Mouse (Mus musculus) stomach, postnatal 0 days (tissue): ENCODE measurements around the gene H2al1g.

Source experiments
- CTCF ChIP-seq: IDR thresholded peaks from 2 replicates; pipeline ENCODE4 v1.5.1; 2016; ENCODE audit warnings: antibody characterized with exemption, low read depth, mild to moderate bottlenecking, moderate library complexity
- EP300 ChIP-seq: optimal IDR thresholded peaks from 2 replicates; pipeline ENCODE3; 2016; ENCODE audit warnings: antibody characterized with exemption

- TF ChIP-seq CTCF (no peak), EP300 (no peak)
These were observed 44.9 kb upstream of the H2al1g start for GRCm38 (mm10) chrX:11273190-11273589.
